ENCODE assay signal across 18 mouse cellular contexts in the genomic region with DNA sequence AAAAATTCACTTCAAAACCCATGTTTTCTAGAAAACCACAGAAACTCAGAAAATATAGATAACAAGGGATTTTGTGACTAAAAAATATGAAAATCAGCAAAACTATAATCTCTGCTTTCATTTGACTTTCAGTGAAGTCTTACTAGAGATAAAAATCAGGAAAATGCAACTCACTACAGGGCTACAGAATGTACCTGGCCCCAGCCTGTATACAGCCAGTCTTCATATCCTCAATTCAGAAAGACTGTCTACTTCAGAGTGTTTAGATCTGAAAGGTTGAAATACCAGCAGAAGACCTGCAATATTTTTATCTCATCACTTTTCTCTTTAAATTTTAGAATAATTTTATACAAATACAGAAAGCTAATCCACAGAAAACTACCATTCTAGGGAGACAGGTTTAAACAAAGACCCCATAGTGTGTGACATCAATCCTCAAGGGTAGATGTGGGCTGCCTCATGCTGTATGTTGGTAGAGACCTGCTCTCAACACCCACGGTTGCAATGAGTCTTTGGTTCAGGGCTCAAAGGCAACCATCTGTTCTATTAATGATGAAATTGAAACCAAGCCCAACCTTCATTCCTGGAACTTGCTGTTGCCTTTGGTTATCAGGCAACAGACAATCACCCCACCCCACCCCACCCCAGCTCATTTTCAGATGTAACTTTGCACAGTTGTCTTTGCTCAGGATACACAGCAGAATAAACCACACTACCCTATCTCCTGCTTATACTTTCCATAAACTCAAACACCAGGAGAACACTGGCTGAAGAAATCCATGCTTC. TPM values are rescaled to one million over a fixed set of nuclear protein-coding genes. Genes with fewer than 3 reads are reported as not detected.
DNase-seq lines count a peak whose midpoint lies in the region; ATAC-seq and TF ChIP-seq lines count a peak whose summit lies in the region.
"Had no signal": no experiment of that assay in that cellular context is flagged by ENCODE, and none has a peak within 500 bp of the region (broad histone marks: within the 10 kb centered on the region; RNA-seq: fewer than 3 reads in every experiment).

No protein-coding gene starts in this region.

- no peaks in the 10 kb centered on the region for H3K36me3 ChIP-seq in intestine, embryonic 15.5 days
- peaks cover 11% of the 10 kb centered on the region for H3K36me3 ChIP-seq in intestine, postnatal 0 days (ENCODE audit: control insufficient read depth, insufficient read depth)

- ATAC-seq in intestine, embryonic 15.5 days = peak; percentile 53; the same call in 1 of the 2 replicates
- ATAC-seq in intestine, postnatal 0 days = no peak
- ATAC-seq in megakaryocyte-erythroid progenitor cell, adult 5-6 weeks (replicated peaks; ENCODE audit: low FRiP score, low TSS enrichment, poor library complexity, severe bottlenecking) = peak; percentile 89
- ATAC-seq: inflammation-experienced regulatory T-cells, adult 6 months had no signal

- no peak overlapping the region for H3K4me3 ChIP-seq in intestine, embryonic 15.5 days (replicated peaks)
- no peak overlapping the region for H3K4me3 ChIP-seq in intestine, postnatal 0 days (ENCODE audit: low read depth, low read length)
- H3K4me3 ChIP-seq: limb, embryonic 13.5 days; neural tube, embryonic 13.5 days had no signal

- TF ChIP-seq CTCF in intestine, postnatal 0 days (IDR thresholded peaks at IDR 0.05; ENCODE audit: low read depth) = no peak

- H3K4me2 ChIP-seq in intestine, embryonic 15.5 days (replicated peaks) = no peak overlapping the region
- H3K4me2 ChIP-seq in intestine, postnatal 0 days (replicated peaks; ENCODE audit: low read depth) = no peak overlapping the region
- H3K4me2 ChIP-seq: limb, embryonic 13.5 days; neural tube, embryonic 13.5 days had no signal

- DNase-seq in c-Kit-positive CD71-positive TER-119-negative erythroid progenitor cells, embryonic 14.5 days (ENCODE audit: low read depth) = peak; percentile 60
- DNase-seq in layer of hippocampus, postnatal 36 days = peak; percentile 11 to 20
- DNase-seq in adrenal gland, postnatal 14 days = no peak
- no peak for DNase-seq in T-cell, adult 2 months (ENCODE audit: low spot score)
- DNase-seq: adrenal gland, postnatal 36 days; B cell, adult 2 months; cerebellum, adult 18-20 months; embryo, embryonic 11 days; heart, postnatal 4 days; kidney, postnatal 10 days; lung, postnatal 36 days; thymus, postnatal 4 days had no signal

- no peaks in the 10 kb centered on the region for H3K4me1 ChIP-seq in intestine, embryonic 15.5 days (replicated peaks)
- H3K4me1 ChIP-seq in intestine, postnatal 0 days (replicated peaks; ENCODE audit: control insufficient read depth, insufficient read depth, low read length) = no peaks in the 10 kb centered on the region
- H3K4me1 ChIP-seq: neural tube, embryonic 13.5 days had no signal

- H3K27ac ChIP-seq in intestine, embryonic 15.5 days = no peak overlapping the region
- H3K27ac ChIP-seq in intestine, postnatal 0 days (ENCODE audit: low read depth, low read length) = no peak overlapping the region
- H3K27ac ChIP-seq: limb, embryonic 13.5 days; neural tube, embryonic 13.5 days had no signal

- H3K9me3 ChIP-seq in intestine, embryonic 15.5 days = no peaks in the 10 kb centered on the region
- no peaks in the 10 kb centered on the region for H3K9me3 ChIP-seq in intestine, postnatal 0 days (ENCODE audit: control insufficient read depth)
- H3K9me3 ChIP-seq: limb, embryonic 13.5 days; neural tube, embryonic 13.5 days had no signal

- WGBS in intestine, embryonic 15.5 days = 63% methylated on average over 1 of the region's 1 CpGs
- WGBS in intestine, postnatal 0 days = 45% methylated on average over 1 of the region's 1 CpGs

- no peaks in the 10 kb centered on the region for H3K27me3 ChIP-seq in intestine, embryonic 15.5 days (replicated peaks)
- no peaks in the 10 kb centered on the region for H3K27me3 ChIP-seq in intestine, postnatal 0 days (replicated peaks; ENCODE audit: control insufficient read depth, insufficient read depth, low read length)
- H3K27me3 ChIP-seq: limb, embryonic 13.5 days; neural tube, embryonic 13.5 days had no signal

- H3K9ac ChIP-seq in intestine, embryonic 15.5 days = no peak overlapping the region
- H3K9ac ChIP-seq in intestine, postnatal 0 days (ENCODE audit: low read depth, low read length) = no peak overlapping the region
- H3K9ac ChIP-seq: limb, embryonic 13.5 days; neural tube, embryonic 13.5 days had no signal

RNA-seq across cellular contexts. Expression of gene Rab11fip2, which starts 38.0 kb away (rescaled TPM):
- polyA plus RNA-seq in intestine, embryonic 15.5 days (2015; fragmentation: Nextera tagmentation; extraction: Ambion mirVana) = 3.6 and 4.0 TPM in 2 replicates
- polyA plus RNA-seq in intestine, postnatal 0 days (2015; fragmentation: Nextera tagmentation; extraction: Ambion mirVana) = 2.4 TPM in 2 replicates
- 10 to 100 TPM; 72.0 to 77.8 TPM for total RNA-seq in layer of hippocampus, postnatal 36 days (2021)
- 5.6 and 10.9 TPM in 2 replicates for total RNA-seq in megakaryocyte-erythroid progenitor cell, adult 5-6 weeks (2014; fragmentation: Nextera tagmentation)
- 9.3 and 14.4 TPM in 2 replicates for total RNA-seq in megakaryocyte-erythroid progenitor cell, adult 5-6 weeks (2017)
- 16.8 and 21.5 TPM in 2 replicates for total RNA-seq in adrenal gland, postnatal 14 days (2021)

Comparison
In these comparisons a context has a peak if more than half of its experiments do, and no peak if none do; other contexts are left out.
1. DNase-seq: peak in c-Kit-positive CD71-positive TER-119-negative erythroid progenitor cells, embryonic 14.5 days (single experiment) and layer of hippocampus, postnatal 36 days (2 of 2); none in adrenal gland, postnatal 14 days (single experiment) and T-cell, adult 2 months (single experiment).